Mouse (Mus musculus): ENCODE data around the gene Bms1.

Gene Bms1

GRCm38 (mm10) chr6:118365781-118366180 is 53.5 kb downstream of the Bms1 start:
- no peak for DNase-seq (ENCODE audit: low spot score)

GRCm38 (mm10) chr6:118350342-118350741 is 68.9 kb downstream of the Bms1 start:
- no peak for DNase-seq (ENCODE audit: low spot score)

- no peak for DNase-seq (ENCODE audit: low spot score)
Measured at GRCm38 (mm10) chr6:118348186-118348585, 71.1 kb downstream of the Bms1 start.

- DNase-seq (ENCODE audit: low spot score), result no peak
Measured at GRCm38 (mm10) chr6:118347291-118347690, 72.0 kb downstream of the Bms1 start.

GRCm38 (mm10) chr6:118341861-118342485 is 77.3 kb downstream of the Bms1 start:
- DNase-seq (ENCODE audit: low spot score), result no peak

GRCm38 (mm10) chr6:118337660-118338059 is 81.6 kb downstream of the Bms1 start:
- DNase-seq (ENCODE audit: low spot score), result no peak

- DNase-seq (ENCODE audit: low spot score), result no peak
Measured at GRCm38 (mm10) chr6:118336541-118337480, 82.5 kb downstream of the Bms1 start.

GRCm38 (mm10) chr6:118335934-118336450 is 83.3 kb downstream of the Bms1 start:
- no peak for DNase-seq (ENCODE audit: low spot score)

GRCm38 (mm10) chr6:118333861-118334260 is 85.4 kb downstream of the Bms1 start:
- DNase-seq (ENCODE audit: low spot score), result no peak
